Mouse (Mus musculus) cerebellum, adult (tissue): ENCODE measurements around the gene G430095P16Rik.
A peak's percentile ranks its signal among the peaks of the same experiment; 100 is the strongest.

ENCODE experiments used
- ATAC-seq: cut with Nextera tagmentation; 2 replicates; pipeline ENCODE4 v1.9.2; 2017; ENCODE audit warnings: mild to moderate bottlenecking, moderate library complexity, mixed read lengths; ENCODE audit not compliant: insufficient number of reproducible peaks, low FRiP score, low TSS enrichment

The G430095P16Rik gene

DNA sequence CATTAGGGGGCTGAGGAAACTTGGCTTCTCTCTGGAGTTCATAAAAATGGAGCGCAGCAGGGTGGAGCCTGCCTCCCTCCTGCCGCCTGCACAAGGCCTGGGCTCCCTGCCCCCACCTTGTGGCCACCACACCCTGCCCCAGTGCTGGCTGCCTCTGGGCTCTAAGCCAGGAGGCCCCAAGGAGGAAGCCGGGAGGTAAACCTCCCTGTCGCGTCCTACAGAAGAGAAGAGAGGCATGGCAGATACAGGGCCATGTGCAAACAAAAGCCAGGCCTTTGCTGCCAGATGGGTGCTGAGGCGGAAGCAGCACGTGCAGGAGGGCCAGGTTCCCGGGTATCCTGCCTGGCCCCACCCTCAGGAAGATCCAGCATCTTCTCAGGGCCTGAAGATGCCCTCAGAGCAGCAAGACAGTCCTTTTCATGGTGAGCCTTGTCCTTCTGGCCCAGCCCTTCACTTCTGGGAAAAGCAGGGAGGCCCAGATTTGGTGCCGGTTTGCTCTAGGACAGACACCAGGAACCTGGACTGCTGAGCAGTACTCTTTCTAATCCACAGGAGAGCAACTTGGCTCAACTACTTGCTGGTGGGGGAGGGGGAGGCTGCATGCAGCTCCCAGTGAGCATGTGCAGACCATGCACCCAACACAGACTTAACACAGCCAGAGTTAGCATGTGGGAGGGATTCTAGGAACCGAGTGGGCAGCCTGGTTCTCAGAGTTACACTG lies at the start of gene G430095P16Rik:
Gene G430095P16Rik, plus strand, starts transcription at position 158 of the 721 bp plus-strand sequence.
- no peak for ATAC-seq

DNA sequence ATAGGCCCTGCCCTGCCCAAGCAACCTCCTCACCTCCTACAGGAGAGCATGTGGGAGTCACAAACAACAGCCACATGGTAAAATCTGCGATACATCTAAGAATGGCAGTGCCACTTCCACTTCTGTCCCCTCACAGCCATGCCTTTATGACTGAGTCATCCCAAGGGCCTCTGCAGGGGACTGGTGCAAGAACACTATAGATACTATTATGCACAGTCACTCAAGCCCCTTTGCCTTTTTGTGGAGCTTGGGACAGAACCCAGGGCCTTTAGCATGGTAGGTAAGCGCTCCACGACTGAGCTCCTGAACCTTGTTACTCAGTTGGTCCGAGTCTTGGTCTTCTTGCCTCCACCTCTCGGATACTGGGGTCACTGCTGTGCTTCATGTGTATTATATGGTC lies 45.5 kb upstream of the G430095P16Rik start:
- ATAC-seq = no peak

DNA sequence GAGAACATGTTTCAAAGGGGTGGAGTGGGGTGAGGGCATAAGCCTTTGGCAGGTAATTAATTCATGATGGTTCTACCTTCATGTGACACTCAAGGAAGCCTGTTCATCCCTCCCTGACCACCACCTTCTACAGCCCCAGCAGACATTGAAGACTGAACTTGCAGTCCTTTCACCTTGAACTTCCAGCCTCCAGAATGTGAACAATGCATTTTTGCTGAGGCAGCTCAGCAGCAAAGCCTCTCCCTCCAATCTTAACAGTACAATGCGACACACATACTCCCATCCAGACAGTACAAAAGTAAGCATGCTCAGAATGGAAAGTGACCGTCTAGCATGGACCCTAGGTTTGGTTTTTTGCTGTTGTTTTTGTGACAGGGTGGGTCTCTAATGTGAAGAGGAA lies 41.3 kb upstream of the G430095P16Rik start:
- ATAC-seq = no peak

DNA sequence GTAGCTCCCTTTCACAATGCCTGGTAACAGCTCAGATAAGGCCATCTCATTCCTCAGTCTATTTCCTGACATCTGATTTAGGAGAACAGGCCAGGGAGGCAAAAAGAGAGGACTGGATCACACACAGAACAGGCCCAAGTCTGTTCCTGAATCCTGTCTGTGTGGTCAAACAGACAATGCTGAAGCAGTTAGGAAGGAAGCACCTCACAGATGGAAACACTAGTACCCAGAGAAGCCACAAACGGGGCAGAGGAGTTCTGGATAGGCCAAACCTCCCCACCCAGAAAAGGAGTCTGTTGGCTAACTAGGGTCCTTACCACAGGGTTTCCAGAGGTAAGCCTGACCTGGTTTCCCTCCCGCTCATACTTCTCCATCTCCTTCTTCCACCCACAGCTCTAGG lies 40.5 kb upstream of the G430095P16Rik start:
- ATAC-seq = no peak

DNA sequence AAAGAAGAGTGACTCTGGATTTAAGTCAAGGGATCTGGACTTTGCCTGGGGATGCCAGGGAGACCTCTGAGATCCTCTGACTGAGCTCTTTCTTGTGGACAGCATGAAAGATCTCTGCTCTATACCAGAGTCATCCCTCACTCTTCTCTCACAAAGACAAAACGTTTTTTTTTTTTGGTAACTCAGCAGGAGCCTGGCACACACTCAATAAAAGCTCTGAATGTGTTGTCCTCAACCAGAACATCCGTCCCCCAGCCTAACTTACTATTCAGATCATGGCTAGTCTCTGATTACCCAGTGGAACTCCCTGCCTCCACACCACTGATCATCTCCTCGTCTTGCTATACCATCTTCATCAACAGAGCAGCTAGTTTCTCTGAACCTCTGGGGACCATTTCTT lies 38.3 kb upstream of the G430095P16Rik start:
- no peak for ATAC-seq

DNA sequence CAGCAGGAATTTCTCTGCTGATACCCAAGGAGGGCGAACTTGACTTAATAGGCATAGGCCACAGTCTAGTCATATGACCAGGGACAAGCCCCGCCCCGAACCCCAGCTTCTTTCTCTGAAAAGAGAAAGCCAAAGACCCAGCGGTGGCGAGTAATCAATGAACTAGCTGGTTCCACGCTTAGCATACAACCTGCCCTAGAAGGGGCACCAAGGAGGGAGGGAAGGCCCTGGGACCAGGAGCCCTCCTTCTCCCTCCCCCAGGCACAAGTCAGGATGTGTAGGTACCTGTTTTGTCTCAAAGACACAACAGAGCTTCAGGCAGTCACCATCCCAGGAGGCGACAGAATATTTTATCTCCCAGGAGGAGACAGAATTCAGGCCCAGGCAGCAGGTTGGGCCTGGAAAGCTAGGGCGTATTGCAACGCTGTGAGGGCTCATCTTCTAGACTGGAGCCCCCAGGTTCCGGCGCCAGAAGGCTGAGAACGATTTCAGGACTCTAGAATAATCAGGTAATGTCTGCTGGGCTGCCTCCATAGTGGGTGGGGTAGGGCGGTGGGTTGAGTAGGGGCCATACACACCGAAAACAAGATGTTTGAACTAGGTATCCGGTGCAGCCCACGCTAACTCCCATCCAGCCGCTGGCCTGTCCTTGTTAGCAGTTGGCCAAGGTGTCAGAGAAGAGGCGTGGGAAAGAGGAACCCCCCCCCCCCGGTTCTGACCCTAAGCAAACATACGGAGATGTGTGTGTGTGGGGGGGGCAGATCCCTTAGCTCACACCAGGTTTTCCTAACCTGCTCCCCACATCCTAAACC lies 36.4 kb upstream of the G430095P16Rik start, which contains the start of gene Trmt1:
Gene Trmt1, plus strand, starts transcription at position 117 of the 812 bp plus-strand sequence.
- ATAC-seq = no peak

DNA sequence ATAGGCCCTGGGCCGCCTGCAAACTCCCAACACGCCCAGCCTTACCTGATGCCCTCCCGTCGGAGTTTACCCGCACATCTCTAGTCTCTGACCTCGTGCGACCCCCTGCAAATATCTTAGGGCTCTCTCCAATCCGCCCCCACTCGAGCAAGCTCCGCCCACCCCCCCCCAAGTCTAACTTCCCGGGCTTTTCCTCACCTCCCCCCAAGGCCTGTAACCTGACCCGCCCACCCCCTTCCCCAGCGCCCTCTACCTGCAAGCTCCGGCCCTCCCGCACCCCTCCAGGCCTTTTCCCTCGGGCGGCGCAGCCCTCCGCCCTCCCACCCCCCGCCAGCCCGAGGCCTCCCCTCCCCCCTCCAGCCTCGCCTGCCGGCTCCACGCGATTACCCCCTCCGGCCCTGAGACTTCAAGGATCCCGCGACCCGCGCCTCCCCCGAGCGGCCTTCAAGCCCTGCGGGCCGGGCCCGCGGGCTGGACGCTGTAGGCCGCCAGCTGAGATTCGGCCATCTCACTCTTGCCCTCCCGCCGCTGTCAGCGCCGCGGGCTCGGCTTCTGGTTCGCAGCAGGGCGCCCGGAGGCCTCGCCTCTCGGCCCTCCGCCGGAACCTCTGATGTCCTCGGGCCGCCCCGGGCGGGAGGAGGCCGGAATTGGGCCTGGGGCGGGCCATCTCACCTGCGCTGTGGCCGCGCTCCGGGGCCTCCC lies 35.7 kb upstream of the G430095P16Rik start:
- peak; percentile 23; the same call in 1 of the 2 replicates for ATAC-seq

DNA sequence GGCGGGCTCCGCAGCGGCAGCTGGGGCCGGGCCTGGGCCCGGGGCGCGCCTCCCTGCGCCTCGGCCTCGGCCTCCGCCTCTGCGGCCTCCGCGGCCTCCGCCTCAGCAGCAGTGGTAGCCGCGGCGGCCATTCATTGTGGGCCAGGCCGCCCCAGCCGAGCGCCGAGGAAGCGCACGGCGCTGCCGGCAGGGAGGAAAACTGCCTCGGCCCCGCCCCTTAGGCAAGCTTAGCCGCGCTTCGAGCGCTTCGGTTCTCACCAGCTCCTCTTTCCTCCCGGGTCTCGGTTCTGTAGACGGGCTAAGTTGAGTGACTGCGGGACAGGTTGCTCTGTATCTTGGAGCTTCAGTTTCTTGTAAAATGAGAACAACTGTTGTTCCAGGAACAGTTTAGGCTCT lies 35.1 kb upstream of the G430095P16Rik start, which contains the start of gene Nacc1:
Gene Nacc1, minus strand, starts transcription at position 158 of the 396 bp plus-strand sequence.
- peak; percentile 86 for ATAC-seq

DNA sequence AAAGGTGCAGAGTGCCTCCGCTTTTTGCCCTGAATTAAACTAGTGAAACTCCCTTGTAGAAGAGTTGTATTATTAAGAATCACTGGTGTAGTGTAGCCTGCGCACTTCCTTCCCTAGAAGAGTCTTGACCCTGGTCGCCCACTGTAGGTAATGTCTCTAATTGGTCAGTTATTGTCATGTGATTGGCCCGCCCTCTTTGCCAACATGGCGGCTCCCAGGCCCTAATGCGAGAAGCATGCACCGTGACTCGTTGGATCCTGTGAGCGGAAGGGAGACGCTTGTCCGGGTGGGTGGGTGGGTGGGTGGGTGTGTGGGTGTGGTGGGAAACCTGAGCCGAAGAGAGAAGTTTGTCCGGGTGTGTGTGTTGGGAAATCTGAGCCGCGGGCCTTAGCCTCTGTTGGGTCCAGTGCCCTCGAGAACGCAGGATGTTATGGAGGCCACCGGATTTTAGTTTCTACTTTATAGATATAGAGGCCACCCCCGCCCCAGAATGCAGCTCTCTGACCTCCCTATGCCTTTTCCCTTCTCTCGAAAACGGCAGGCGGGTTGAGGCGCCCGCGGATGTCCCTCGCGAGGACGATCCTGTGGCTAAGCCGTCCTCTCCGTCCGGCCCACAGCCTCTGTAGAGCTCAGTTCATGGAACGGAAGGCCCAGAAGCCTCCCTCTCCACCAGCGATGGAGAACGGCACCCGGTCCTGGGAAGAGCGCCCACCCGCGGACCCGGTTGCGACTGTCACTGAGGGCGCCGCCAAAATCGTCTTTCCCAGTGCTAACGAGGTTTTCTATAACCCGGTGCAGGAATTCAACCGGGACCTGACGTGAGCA lies 33.5 kb upstream of the G430095P16Rik start:
- no peak for ATAC-seq

DNA sequence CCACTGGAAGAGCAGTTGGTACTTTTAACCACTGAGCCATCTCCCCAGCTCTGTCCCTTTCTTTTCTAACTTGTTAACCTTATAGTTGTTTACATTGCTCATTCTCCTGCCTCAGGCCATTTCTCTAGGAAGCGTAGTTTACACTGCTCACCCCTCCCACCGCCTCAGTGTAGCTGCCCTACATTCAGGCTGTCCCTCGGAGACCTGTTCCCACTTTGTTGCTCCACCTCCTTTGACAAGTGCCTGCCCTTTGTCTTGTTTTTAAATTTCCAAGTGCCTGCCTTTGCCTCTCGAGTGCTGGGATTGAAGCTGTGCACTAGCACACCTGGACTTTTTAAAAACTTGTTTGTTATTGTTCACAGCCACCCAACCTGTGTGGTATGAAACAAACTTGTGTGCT lies 29.5 kb upstream of the G430095P16Rik start:
- no peak for ATAC-seq

DNA sequence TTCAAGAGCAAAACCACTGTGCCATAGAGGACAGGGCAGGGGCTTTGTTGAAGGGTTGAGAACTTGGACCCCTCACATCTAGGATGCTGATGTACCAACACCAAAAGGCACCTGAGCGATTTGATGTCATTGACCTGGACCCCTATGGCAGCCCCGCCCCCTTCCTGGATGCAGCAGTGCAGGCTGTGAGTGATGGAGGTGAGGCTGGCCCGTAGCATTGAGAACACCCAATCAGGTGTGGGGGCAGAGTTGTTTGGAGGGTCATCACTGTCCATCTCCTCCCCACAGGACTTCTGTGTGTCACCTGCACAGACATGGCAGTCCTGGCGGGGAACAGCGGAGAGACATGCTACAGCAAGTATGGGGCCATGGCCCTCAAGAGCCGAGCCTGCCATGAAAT lies 27.7 kb upstream of the G430095P16Rik start:
- ATAC-seq = no peak

DNA sequence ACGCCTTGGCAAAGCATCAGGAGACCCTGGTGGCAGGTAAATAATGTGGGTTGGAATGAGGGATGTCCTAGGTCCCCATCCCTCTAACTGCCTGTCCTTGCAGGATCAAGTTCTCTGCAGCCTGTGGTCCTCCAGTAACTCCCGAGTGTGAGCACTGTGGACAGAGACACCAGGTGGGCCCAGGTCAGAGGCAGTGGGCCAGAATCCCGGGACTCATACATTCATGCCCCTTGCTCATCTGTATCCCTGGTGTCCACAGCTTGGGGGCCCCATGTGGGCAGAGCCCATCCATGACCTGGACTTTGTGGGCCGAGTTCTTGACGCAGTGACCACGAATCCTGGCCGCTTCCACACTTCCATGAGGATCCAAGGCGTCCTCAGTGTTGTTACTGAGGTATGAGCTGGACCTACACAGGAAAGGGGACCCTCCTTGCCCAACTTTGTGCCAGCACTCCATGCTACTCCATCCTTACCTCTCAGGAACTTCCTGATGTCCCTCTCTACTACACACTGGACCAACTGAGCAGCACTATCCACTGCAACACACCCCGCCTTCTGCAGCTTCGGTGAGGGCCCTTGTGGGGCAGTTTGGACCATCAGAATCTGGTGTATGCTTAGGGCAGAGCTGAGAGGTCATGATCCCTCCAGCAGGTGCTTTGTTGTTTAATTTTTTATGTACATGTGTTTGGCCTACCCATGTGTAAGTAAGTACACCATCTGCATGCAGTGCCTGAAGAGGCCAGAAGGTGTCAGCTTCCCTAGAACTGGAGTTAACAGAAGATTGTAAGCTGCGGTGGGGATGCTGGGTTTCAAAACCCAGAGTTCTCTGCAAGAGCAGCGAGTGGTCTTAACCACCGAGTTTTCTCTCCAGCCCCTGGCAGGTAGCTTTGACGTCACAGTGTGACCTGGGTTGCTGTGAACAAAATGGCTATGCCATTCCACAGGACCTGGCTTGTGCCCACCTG lies 25.4 kb upstream of the G430095P16Rik start:
- ATAC-seq = no peak

DNA sequence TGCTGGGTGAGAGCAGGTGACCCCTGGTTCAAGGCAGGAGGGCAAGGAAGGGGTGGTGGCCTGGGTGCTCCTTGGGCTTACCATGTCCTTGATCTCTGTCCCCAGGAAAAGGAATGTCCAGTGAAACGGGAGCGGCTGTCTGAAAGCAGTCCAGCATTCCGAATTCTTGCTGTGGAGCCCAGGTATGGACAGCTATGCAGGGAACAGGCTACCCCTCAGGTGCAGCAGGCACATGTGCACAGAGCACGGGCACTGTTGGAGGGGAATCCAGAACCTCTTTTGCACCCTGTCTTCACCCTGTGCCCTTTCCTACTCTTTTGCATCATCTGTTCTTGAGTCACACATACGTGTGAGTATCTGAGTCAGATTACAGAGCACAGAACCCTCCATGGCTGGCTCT lies 24.5 kb upstream of the G430095P16Rik start:
- no peak for ATAC-seq

DNA sequence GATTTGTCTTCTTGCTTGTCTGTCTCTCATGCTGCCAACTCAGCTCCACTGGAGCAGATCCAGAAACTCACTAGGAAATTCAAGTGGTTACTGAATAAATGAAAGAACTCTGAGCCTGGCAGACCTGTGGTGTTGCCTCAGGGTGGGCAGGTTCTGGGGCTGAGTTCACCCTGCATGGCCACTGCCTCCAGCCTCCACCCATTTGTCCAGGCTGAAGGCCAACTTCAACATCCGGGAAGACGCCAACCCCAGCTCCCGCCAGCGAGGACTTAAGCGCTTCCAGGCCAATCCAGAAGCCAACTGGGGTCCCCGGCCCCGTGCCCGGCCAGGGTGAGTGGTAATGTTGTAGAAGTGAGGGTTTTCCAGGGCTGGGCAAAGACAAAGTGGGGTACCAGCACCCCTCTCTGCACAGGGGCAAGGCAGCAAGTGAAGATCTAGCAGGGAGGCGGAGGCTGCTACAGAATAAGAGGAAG lies 23.8 kb upstream of the G430095P16Rik start:
- ATAC-seq = no peak

DNA sequence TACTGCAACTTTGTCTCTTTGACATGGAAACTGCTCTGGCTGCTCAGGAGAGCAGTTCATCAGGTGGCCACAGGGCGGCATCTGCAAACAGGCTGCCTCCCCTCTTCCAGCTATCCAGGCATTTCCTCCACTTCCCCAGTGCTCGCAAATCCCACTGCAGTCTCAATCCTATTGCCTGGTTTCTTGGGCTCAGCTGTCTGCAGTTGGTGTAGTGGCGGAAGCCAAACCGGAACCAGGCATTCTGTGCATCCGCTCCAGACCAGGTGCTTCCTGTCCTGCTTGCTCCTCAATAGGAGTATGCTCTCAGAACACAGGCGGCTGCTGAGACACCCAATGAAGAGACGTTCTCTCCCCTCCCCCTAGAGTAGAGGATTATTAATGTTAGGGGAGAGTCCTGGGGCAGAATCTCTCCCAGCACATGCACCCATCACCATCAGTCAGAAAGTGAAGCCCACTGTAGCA lies 22.9 kb upstream of the G430095P16Rik start:
- ATAC-seq = no peak

DNA sequence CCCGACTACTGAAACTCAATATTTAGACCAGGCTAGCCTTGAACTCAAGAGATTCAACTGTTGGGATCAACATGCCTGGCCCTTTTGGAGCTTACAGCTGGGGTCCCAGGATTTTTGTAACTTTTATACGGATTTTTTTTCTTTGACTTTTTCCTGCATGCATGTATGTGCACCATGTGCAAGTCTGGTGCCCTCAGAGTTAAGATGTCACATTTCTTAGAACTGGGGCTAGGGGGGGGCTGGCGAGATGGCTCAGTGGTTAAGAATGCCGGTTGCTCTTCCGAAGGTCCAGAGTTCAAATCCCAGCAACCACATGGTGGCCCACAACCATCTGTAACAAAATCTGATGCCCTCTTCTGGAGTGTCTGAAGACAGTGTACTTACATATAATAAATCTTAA lies 22.3 kb upstream of the G430095P16Rik start:
- ATAC-seq = no peak

DNA sequence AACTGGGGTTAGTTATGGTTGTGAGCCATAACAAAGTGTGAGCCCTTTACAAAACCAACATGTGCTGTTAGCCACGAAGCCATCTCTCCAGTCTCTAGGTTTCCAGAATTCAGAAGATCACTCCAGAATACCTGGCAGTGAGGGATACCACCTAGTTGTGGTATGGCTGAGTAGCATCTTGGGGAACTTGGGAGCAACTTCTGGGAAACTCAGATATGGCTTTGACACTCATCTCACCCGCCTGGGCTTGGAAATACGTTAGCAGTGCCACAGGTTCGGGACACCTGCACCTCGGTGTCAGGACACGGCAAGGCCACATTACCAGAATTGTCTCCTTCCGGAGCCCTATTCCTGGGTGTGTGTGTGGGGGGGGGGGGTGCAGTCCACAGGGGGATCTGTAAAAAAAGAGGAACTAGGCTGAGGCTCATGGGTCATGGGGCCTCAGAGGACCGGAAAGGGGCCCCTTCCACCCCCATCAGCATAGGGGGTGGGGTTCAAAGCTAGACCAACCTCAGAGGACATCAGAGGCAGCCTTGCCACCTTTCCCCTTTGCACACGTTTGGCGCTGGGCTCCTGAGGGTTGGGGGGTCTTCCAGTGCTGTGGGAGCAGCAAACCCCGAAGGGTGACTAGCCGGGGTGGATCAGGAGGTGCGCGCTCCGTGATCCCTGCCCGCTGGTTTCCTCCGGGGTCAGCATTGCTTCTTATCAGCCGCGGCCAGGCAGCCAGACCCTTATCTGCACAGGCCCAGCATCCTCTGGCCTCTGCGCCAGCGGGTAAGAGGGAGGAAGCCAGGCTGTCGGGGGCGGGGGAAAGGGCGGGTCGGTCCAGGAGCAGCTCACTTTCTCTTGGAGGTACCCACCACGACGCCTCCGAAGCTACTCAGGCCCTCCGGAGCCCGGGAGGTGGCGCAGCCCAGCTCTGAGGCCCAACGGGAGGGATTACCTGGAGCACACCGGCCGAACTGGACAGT lies 21.6 kb upstream of the G430095P16Rik start, which contains the start of gene Lyl1:
Gene Lyl1, plus strand, starts transcription at position 517 of the 971 bp plus-strand sequence.
- ATAC-seq = no peak
